Mouse (Mus musculus) heart, postnatal 10 days (tissue): ENCODE results near the gene Pdcd6. TPM values are rescaled to one million over a fixed set of nuclear protein-coding genes. Genes with fewer than 3 reads are reported as not detected.
A peak's percentile ranks its signal among the peaks of the same experiment; 100 is the strongest.

Experiments used
- DNase-seq, 2 experiments: peaks; one replicate each; pipeline ENCODE4 v3.0.0; 2021
- intact Hi-C: fragments of 180-260 bp; cut with DNase I; formaldehyde crosslinking; loops from one replicate; pipeline ENCODE4 v1.15.1; 2025
- total RNA-seq, 2 experiments: library from RNA; stranded (reverse); gene quantifications; 2 replicates each; pipeline ENCODE4 v1.2.3; 2021

Gene Pdcd6
- total RNA-seq, 2 experiments from 2014 or later, result 54.5 to 54.8 TPM

DNA sequence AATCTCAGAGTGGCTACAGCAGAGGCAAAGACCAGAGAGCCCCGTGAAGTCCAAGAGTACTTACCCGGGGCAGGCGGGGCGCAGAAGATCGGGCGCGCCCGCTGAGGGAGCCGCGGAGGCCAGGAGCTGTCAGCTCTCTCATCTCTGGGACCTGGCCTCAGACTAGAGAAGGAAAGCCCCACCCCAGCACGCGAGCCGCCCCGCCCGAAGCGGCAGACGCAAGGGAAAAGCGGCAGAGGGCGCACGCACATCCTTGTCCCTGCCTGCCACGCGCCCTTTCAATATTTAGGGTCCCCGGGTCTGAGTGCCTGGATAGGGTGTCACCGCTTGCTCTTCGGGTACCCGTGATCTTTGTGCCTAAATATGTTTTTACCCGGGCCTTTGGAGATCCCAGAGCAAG is 25.2 kb downstream of the Pdcd6 start, which contains the start of gene Ahrr:
Gene Ahrr (minus strand): TSS at position 165 of the 400 bp plus-strand sequence.
- intact Hi-C loops, result no loop called here
- DNase-seq, result peak; percentile 70 to 71

GRCm38 (mm10) chr13:74289646-74290045 is 27.7 kb downstream of the Pdcd6 start:
- intact Hi-C loops, result no loop called here

GRCm38 (mm10) chr13:74282299-74282698 is 35.1 kb downstream of the Pdcd6 start:
- DNase-seq, result no peak
- intact Hi-C loops, result no loop called here

More at GRCm38 (mm10) chr13:74289646-74290045, 27.7 kb downstream of the Pdcd6 start:
- no peak for DNase-seq

DNA sequence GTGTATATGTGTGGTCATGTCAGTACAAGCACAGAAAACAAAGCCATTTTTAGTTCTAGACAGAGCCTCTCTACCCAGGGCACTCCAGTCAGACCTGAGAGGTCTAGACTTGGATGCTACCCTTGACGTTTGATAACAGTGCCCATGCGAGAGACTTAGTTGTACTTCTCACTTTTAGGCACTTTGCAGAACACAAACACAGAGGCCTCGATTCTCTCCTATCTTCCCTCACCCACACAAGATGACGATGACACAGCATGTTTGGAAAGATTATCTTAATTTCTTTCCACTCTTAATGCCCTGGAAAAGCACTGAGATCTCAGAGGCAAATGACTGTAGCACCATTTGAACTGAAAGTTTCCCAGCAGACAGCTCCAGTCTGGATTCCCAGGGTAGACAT is 41.7 kb downstream of the Pdcd6 start:
- intact Hi-C loops, result no loop called here

DNA sequence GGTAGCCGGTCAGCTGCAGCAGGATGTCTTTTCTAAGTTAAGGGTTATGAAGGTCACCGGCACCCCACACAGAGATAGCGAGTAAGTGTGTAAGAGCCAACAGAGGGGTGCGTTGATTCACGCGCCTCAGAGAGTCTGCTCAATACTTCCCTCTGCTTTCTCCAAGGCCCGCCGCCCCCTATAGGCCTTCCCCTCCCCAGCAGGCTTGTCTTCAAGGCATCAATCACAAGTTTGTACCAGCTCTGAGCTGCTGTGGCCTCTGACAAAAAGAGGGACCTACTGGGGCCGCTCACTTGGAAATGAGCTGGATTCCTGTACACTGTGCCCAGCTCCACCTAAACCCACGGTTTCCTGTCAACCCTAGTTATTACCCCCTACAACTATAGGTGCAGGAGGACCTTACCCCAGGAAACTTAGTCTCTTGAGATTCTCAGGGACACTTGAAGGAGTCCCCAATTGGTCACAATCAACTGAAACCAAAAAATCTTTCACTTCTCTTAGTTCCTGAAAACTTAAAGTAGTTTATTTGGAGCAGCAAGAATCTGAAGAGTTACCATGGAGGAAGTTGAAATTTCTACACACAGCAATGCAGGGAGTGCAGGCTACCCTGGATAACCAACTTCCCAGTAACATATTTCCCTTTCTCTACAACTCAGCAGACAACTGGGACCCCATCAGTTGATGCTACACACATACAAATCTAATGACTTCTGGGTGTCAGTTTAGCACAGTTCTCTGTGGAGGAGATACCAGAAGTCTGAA is 57.0 kb downstream of the Pdcd6 start:
- intact Hi-C loops, result no loop called here
- DNase-seq, result peak; percentile 40 to 66

More for the DNA sequence above, 41.7 kb downstream of the Pdcd6 start:
- no peak for DNase-seq

- intact Hi-C loops, result no loop called here
These were observed 57.7 kb downstream of the Pdcd6 start for GRCm38 (mm10) chr13:74259460-74260230.

More at GRCm38 (mm10) chr13:74259460-74260230, 57.7 kb downstream of the Pdcd6 start:
- DNase-seq, result peak; percentile 62 to 72

Other genes starting within 250 kb of the Pdcd6 start
- gene Slc9a3, start 196.1 kb downstream of the Pdcd6 start, total RNA-seq, result under 1 TPM; 0.65 to 0.74 TPM
- gene Exoc3, start 108.8 kb downstream of the Pdcd6 start, total RNA-seq, result 10 to 100 TPM; 54.4 to 57.3 TPM
- gene Ahrr, start 25.2 kb downstream of the Pdcd6 start, total RNA-seq, result 1 to 10 TPM in 1 of 2 experiments, under 1 TPM in 1; 0.98 to 1.6 TPM
- gene Sdha, start 32.7 kb upstream of the Pdcd6 start, total RNA-seq, result 1,000 to 10,000 TPM; 1,198 to 1,226 TPM
- 10 to 100 TPM; 47.4 to 51.8 TPM for gene Ccdc127, start 32.7 kb upstream of the Pdcd6 start, total RNA-seq
- gene Lrrc14b, start 46.4 kb upstream of the Pdcd6 start, total RNA-seq, result 10 to 100 TPM; 41.9 to 49.7 TPM
- 1 to 10 TPM; 2.8 to 3.7 TPM for gene Zfp72, start 73.3 kb upstream of the Pdcd6 start, total RNA-seq
- gene Ftl1-ps1, start 82.1 kb upstream of the Pdcd6 start, total RNA-seq, result 100 to 1,000 TPM; 272 to 274 TPM
- 1 to 10 TPM; 6.4 to 6.5 TPM for gene Zfp825, start 176.4 kb upstream of the Pdcd6 start, total RNA-seq